Mouse (Mus musculus) liver, adult 2 months (tissue): ENCODE results near the gene Gm38394. TPM values are rescaled to one million over a fixed set of nuclear protein-coding genes. Genes with fewer than 3 reads are reported as not detected.
A peak's percentile ranks its signal among the peaks of the same experiment; 100 is the strongest.

Experiments used
- DNase-seq: peaks from one replicate; pipeline ENCODE4 v3.0.0-alpha.2; 2011; ENCODE audit warnings: low read depth, low spot score; ENCODE audit errors: extremely low read depth
- H3K27ac ChIP-seq: fragments of 200-500 bp; replicated peaks from 2 replicates; pipeline ENCODE4 v1.5.1; 2012; ENCODE audit warnings: low read depth, mild to moderate bottlenecking, control low read depth, inconsistent platforms, low read length; ENCODE audit not compliant: insufficient read depth
- H3K27me3 ChIP-seq: fragments of 200-500 bp; 2 replicates; pipeline ENCODE4 v1.6.1; 2012; ENCODE audit warnings: mild to moderate bottlenecking, moderate library complexity, low read length, inconsistent platforms; ENCODE audit not compliant: control insufficient read depth, insufficient read depth
- H3K36me3 ChIP-seq: fragments of 200-500 bp; 2 replicates; pipeline ENCODE4 v1.6.1; 2012; ENCODE audit warnings: low read length, inconsistent platforms; ENCODE audit not compliant: control insufficient read depth, insufficient read depth
- H3K4me1 ChIP-seq: fragments of 200-500 bp; 2 replicates; pipeline ENCODE4 v1.6.1; 2011; ENCODE audit warnings: low read length; ENCODE audit not compliant: control insufficient read depth, insufficient read depth
- H3K4me3 ChIP-seq: fragments of 200-500 bp; 2 replicates; pipeline ENCODE4 v1.5.1; 2011; ENCODE audit warnings: low read depth, mild to moderate bottlenecking, control low read depth, low read length, moderate library complexity; ENCODE audit not compliant: insufficient read depth
- H3K79me2 ChIP-seq: fragments of 200-500 bp; 2 replicates; pipeline ENCODE4 v1.6.1; 2012; ENCODE audit warnings: inconsistent platforms, mild to moderate bottlenecking, low read length, moderate library complexity; ENCODE audit not compliant: control insufficient read depth, insufficient read depth
- H3K9ac ChIP-seq: fragments of 200-500 bp; 2 replicates; pipeline ENCODE4 v1.6.1; 2012; ENCODE audit warnings: low read depth, mild to moderate bottlenecking, control low read depth, inconsistent platforms, low read length
- CTCF ChIP-seq: fragments of 200-500 bp; IDR thresholded peaks from 2 replicates; pipeline ENCODE4 v1.5.1; 2011; ENCODE audit warnings: low read depth, low read length, control low read depth
- POLR2A ChIP-seq: fragments of 200-500 bp; IDR thresholded peaks from 2 replicates; pipeline ENCODE4 v1.6.1; 2011; ENCODE audit warnings: low read length, control low read depth; ENCODE audit not compliant: insufficient read depth; ENCODE audit errors: extremely low read depth
- WGBS: fragments of 180-500 bp; shearing (Covaris S2); methylation state at CpG from one replicate; pipeline ENCODE4 v1.1.7; 2018; 5-methylcytosine and 5-hydroxymethylcytosine counted together
- polyA plus RNA-seq: library from polyadenylated mRNA; depleted of rRNA; stranded (reverse); fragments of >200 nt; gene quantifications from 2 replicates; pipeline ENCODE4 v1.2.3, GENCODE M21; 2012
- total RNA-seq: library from RNA; depleted of rRNA; stranded (reverse); fragments of >200 nt; gene quantifications from 2 replicates; pipeline ENCODE4 v1.2.3, GENCODE M21; 2014

Gm38394 gene
- total and polyA plus RNA-seq, 2 experiments = 1.8 to 9.6 TPM

- Histone ChIP-seq H3K27me3 (no peaks in the 10 kb centered on the region), H3K36me3 (peaks cover 57% of the 10 kb centered on the region), H3K79me2 (peaks cover 23% of the 10 kb centered on the region; the same call in 1 of the 2 replicates), H3K4me3 (no peak overlapping the region), H3K4me1 (peaks cover 6% of the 10 kb centered on the region; the same call in 1 of the 2 replicates), H3K27ac (no peak overlapping the region; the same call in 1 of the 2 replicates), H3K9ac (no peak overlapping the region)
- WGBS = 32% methylated on average over 5 of the region's 5 CpGs
- TF ChIP-seq CTCF = no peak
- DNase-seq = peak; percentile 68
Observed at GRCm38 (mm10) chr1:133645652-133646051, 15.5 kb downstream of the Gm38394 start.

- no peak for DNase-seq
- no peak for TF ChIP-seq CTCF
- no peak for TF ChIP-seq POLR2A
- Histone ChIP-seq H3K27me3 (no peaks in the 10 kb centered on the region), H3K36me3 (peaks cover 86% of the 10 kb centered on the region), H3K4me3 (no peak overlapping the region), H3K27ac (no peak overlapping the region), H3K79me2 (peaks cover 18% of the 10 kb centered on the region; the same call in 1 of the 2 replicates), H3K9ac (no peak overlapping the region), H3K4me1 (no peaks in the 10 kb centered on the region)
- 90% methylated on average over 2 of the region's 2 CpGs for WGBS
Observed at GRCm38 (mm10) chr1:133641163-133641562, 20.0 kb downstream of the Gm38394 start.

GRCm38 (mm10) chr1:133638517-133638916, 22.6 kb downstream of the Gm38394 start:
- Histone ChIP-seq H3K36me3 (peaks cover 82% of the 10 kb centered on the region), H3K4me1 (no peaks in the 10 kb centered on the region), H3K9ac (no peak overlapping the region), H3K4me3 (no peak overlapping the region), H3K79me2 (peaks cover 8% of the 10 kb centered on the region; the same call in 1 of the 2 replicates), H3K27me3 (no peaks in the 10 kb centered on the region), H3K27ac (no peak overlapping the region)
- WGBS = 96% methylated on average over 6 of the region's 6 CpGs
- no peak for TF ChIP-seq POLR2A
- TF ChIP-seq CTCF = no peak
- DNase-seq = no peak

- Histone ChIP-seq H3K27ac (no peak overlapping the region), H3K36me3 (peaks cover 84% of the 10 kb centered on the region), H3K4me3 (no peak overlapping the region), H3K4me1 (no peaks in the 10 kb centered on the region), H3K9ac (no peak overlapping the region), H3K27me3 (no peaks in the 10 kb centered on the region), H3K79me2 (peaks cover 4% of the 10 kb centered on the region; the same call in 1 of the 2 replicates)
- no peak for TF ChIP-seq CTCF
- TF ChIP-seq POLR2A = no peak
- WGBS = 90% methylated on average over 2 of the region's 2 CpGs
- no peak for DNase-seq
Observed at GRCm38 (mm10) chr1:133632168-133632567, 28.9 kb downstream of the Gm38394 start.

GRCm38 (mm10) chr1:133625052-133625451, 36.1 kb downstream of the Gm38394 start:
- Histone ChIP-seq H3K27me3 (no peaks in the 10 kb centered on the region), H3K79me2 (no peaks in the 10 kb centered on the region), H3K4me3 (no peak overlapping the region), H3K27ac (no peak overlapping the region), H3K36me3 (peaks cover 84% of the 10 kb centered on the region), H3K4me1 (no peaks in the 10 kb centered on the region), H3K9ac (no peak overlapping the region)
- WGBS = 73% methylated on average over 2 of the region's 2 CpGs
- TF ChIP-seq CTCF = no peak
- no peak for TF ChIP-seq POLR2A
- DNase-seq = no peak

- WGBS = 21% methylated on average over 8 of the region's 8 CpGs
- Histone ChIP-seq H3K9ac (no peak overlapping the region), H3K36me3 (peaks cover 33% of the 10 kb centered on the region), H3K27me3 (no peaks in the 10 kb centered on the region), H3K4me3 (no peak overlapping the region), H3K27ac (peak overlapping the region; percentile 80), H3K4me1 (peaks cover 12% of the 10 kb centered on the region), H3K79me2 (no peaks in the 10 kb centered on the region)
- no peak for TF ChIP-seq POLR2A
- TF ChIP-seq CTCF = no peak
- DNase-seq = peak; percentile 90
Observed at GRCm38 (mm10) chr1:133618311-133618710, 42.8 kb downstream of the Gm38394 start.
